Mouse (Mus musculus) cortical plate, adult 2 months (tissue): Measurements from ENCODE around the gene Bcr.

Experiments
- CTCF ChIP-seq: fragments of 200-500 bp; IDR thresholded peaks from 2 replicates; pipeline ENCODE4 v1.5.1; 2011; ENCODE audit warnings: mild to moderate bottlenecking, control low read depth, low read length; ENCODE audit not compliant: insufficient read depth; ENCODE audit errors: extremely low read depth
- POLR2A ChIP-seq: fragments of 200-500 bp; IDR thresholded peaks from 2 replicates; pipeline ENCODE4 v1.6.1; 2011; ENCODE audit warnings: mild to moderate bottlenecking, low read length, control low read depth; ENCODE audit not compliant: insufficient read depth; ENCODE audit errors: extremely low read depth

- TF ChIP-seq CTCF = no peak
- no peak for TF ChIP-seq POLR2A
Measured at GRCm38 (mm10) chr10:75156835-75157234, 96.4 kb downstream of the Bcr start.
